Mouse (Mus musculus): ENCODE results near the gene Zc2hc1b. TPM values are rescaled to one million over a fixed set of nuclear protein-coding genes. Genes with fewer than 3 reads are reported as not detected.
"Not testable (repeated sequence)": the region's sequence is repeated elsewhere in the genome, so short reads cannot be mapped to it uniquely, and the experiment has no call there.

The Zc2hc1b gene
- polyA plus RNA-seq, 1 experiment from 2014 or later: not detected

GRCm38 (mm10) chr10:13209061-13209460, 31.2 kb upstream of the Zc2hc1b start:
- Histone ChIP-seq H3K27me3 (ENCODE audit: control insufficient read depth, insufficient read depth, low read depth, low read length) (no peaks in the 10 kb centered on the region), H3K9me3 (replicated peaks; ENCODE audit: control insufficient read depth, low read length, poor library complexity, severe bottlenecking) (no peaks in the 10 kb centered on the region), H3K4me3 (ENCODE audit: low read depth, low read length) (no peak overlapping the region), H3K9ac (ENCODE audit: low read depth, low read length) (no peak overlapping the region), H3K4me1 (ENCODE audit: control insufficient read depth, insufficient read depth, low read length) (no peaks in the 10 kb centered on the region), H3K27ac (ENCODE audit: low read length) (no peak overlapping the region), H3K36me3 (ENCODE audit: control insufficient read depth, insufficient read depth, low read length) (no peaks in the 10 kb centered on the region), H3K4me2 (ENCODE audit: low read length) (no peak overlapping the region)
- WGBS: 92% methylated on average over 4 of the region's 4 CpGs
- ATAC-seq: no peak

- no peak for ATAC-seq
- H3K4me2 ChIP-seq (ENCODE audit: low read length): no peak overlapping the region
- no peaks in the 10 kb centered on the region for H3K36me3 ChIP-seq (ENCODE audit: control insufficient read depth, insufficient read depth, low read length)
- H3K4me3 ChIP-seq (ENCODE audit: low read depth, low read length): no peak overlapping the region
- H3K9me3 ChIP-seq (replicated peaks; ENCODE audit: control insufficient read depth, low read length, poor library complexity, severe bottlenecking): no peaks in the 10 kb centered on the region
- 95% methylated on average over 6 of the region's 6 CpGs for WGBS
- no peak overlapping the region for H3K9ac ChIP-seq (ENCODE audit: low read depth, low read length)
- H3K27me3 ChIP-seq (ENCODE audit: control insufficient read depth, insufficient read depth, low read depth, low read length): no peaks in the 10 kb centered on the region
- H3K27ac ChIP-seq (ENCODE audit: low read length): no peak overlapping the region
- no peaks in the 10 kb centered on the region for H3K4me1 ChIP-seq (ENCODE audit: control insufficient read depth, insufficient read depth, low read length)
Observed at GRCm38 (mm10) chr10:13201741-13202293, 24.0 kb upstream of the Zc2hc1b start.

GRCm38 (mm10) chr10:13200862-13201261, 23.0 kb upstream of the Zc2hc1b start:
- WGBS: 93% methylated on average over 3 of the region's 3 CpGs
- no peak for ATAC-seq

GRCm38 (mm10) chr10:13199234-13199633, 21.4 kb upstream of the Zc2hc1b start:
- no peak for ATAC-seq
- Histone ChIP-seq H3K4me2 (ENCODE audit: low read length) (no peak overlapping the region), H3K4me1 (ENCODE audit: control insufficient read depth, insufficient read depth, low read length) (no peaks in the 10 kb centered on the region), H3K4me3 (ENCODE audit: low read depth, low read length) (no peak overlapping the region), H3K9ac (ENCODE audit: low read depth, low read length) (no peak overlapping the region), H3K9me3 (replicated peaks; ENCODE audit: control insufficient read depth, low read length, poor library complexity, severe bottlenecking) (no peaks in the 10 kb centered on the region), H3K36me3 (ENCODE audit: control insufficient read depth, insufficient read depth, low read length) (no peaks in the 10 kb centered on the region), H3K27me3 (ENCODE audit: control insufficient read depth, insufficient read depth, low read depth, low read length) (no peaks in the 10 kb centered on the region), H3K27ac (ENCODE audit: low read length) (no peak overlapping the region)
- 100% methylated on average over 1 of the region's 1 CpGs for WGBS

More at GRCm38 (mm10) chr10:13200862-13201261, 23.0 kb upstream of the Zc2hc1b start:
- Histone ChIP-seq H3K9me3 (replicated peaks; ENCODE audit: control insufficient read depth, low read length, poor library complexity, severe bottlenecking) (no peaks in the 10 kb centered on the region), H3K4me3 (ENCODE audit: low read depth, low read length) (no peak overlapping the region), H3K9ac (ENCODE audit: low read depth, low read length) (no peak overlapping the region), H3K27ac (ENCODE audit: low read length) (no peak overlapping the region), H3K27me3 (ENCODE audit: control insufficient read depth, insufficient read depth, low read depth, low read length) (no peaks in the 10 kb centered on the region), H3K4me2 (ENCODE audit: low read length) (no peak overlapping the region), H3K36me3 (ENCODE audit: control insufficient read depth, insufficient read depth, low read length) (no peaks in the 10 kb centered on the region), H3K4me1 (ENCODE audit: control insufficient read depth, insufficient read depth, low read length) (no peaks in the 10 kb centered on the region)

- Histone ChIP-seq H3K4me2 (ENCODE audit: low read length) (no peak overlapping the region), H3K36me3 (ENCODE audit: control insufficient read depth, insufficient read depth, low read length) (no peaks in the 10 kb centered on the region), H3K4me1 (ENCODE audit: control insufficient read depth, insufficient read depth, low read length) (peaks cover 5% of the 10 kb centered on the region), H3K27me3 (ENCODE audit: control insufficient read depth, insufficient read depth, low read depth, low read length) (no peaks in the 10 kb centered on the region), H3K9ac (ENCODE audit: low read depth, low read length) (no peak overlapping the region), H3K9me3 (replicated peaks; ENCODE audit: control insufficient read depth, low read length, poor library complexity, severe bottlenecking) (no peaks in the 10 kb centered on the region), H3K4me3 (ENCODE audit: low read depth, low read length) (no peak overlapping the region), H3K27ac (ENCODE audit: low read length) (no peak overlapping the region)
- WGBS: 78% methylated on average over 8 of the region's 8 CpGs
- ATAC-seq: no peak
Observed at GRCm38 (mm10) chr10:13196872-13197507, 19.2 kb upstream of the Zc2hc1b start.

- not testable (repeated sequence) for H3K4me1 ChIP-seq (ENCODE audit: control insufficient read depth, insufficient read depth, low read length); H3K27ac ChIP-seq (ENCODE audit: low read length); H3K27me3 ChIP-seq (ENCODE audit: control insufficient read depth, insufficient read depth, low read depth, low read length); H3K9me3 ChIP-seq (replicated peaks; ENCODE audit: control insufficient read depth, low read length, poor library complexity, severe bottlenecking); H3K9ac ChIP-seq (ENCODE audit: low read depth, low read length)
- H3K4me2 ChIP-seq (ENCODE audit: low read length): peak overlapping the region; percentile 73
- ATAC-seq: peak; percentile 34
- peaks cover 11% of the 10 kb centered on the region; the same call in 1 of the 2 replicates for H3K36me3 ChIP-seq (ENCODE audit: control insufficient read depth, insufficient read depth, low read length)
- peak overlapping the region; percentile 93 for H3K4me3 ChIP-seq (ENCODE audit: low read depth, low read length)
- WGBS: 91% methylated on average over 7 of the region's 7 CpGs
Observed at GRCm38 (mm10) chr10:13193496-13193895, 15.7 kb upstream of the Zc2hc1b start.

GRCm38 (mm10) chr10:13192731-13193351, 15.0 kb upstream of the Zc2hc1b start, which contains the start of gene Ltv1:
Ltv1 (minus strand) TSS chr10:13193168.
- 0% methylated on average over 43 of the region's 43 CpGs for WGBS
- H3K9ac ChIP-seq (ENCODE audit: low read depth, low read length): peak within 1 kb of the TSS; percentile 84
- H3K27me3 ChIP-seq (ENCODE audit: control insufficient read depth, insufficient read depth, low read depth, low read length): no peaks in the 10 kb centered on the region
- H3K9me3 ChIP-seq (replicated peaks; ENCODE audit: control insufficient read depth, low read length, poor library complexity, severe bottlenecking): no peaks in the 10 kb centered on the region
- peak within 1 kb of the TSS; percentile 73 for H3K4me2 ChIP-seq (ENCODE audit: low read length)
- peak within 1 kb of the TSS; percentile 65; the same call in 1 of the 2 replicates for H3K27ac ChIP-seq (ENCODE audit: low read length)
- H3K36me3 ChIP-seq (ENCODE audit: control insufficient read depth, insufficient read depth, low read length): peaks cover 14% of the 10 kb centered on the region
- H3K4me1 ChIP-seq (ENCODE audit: control insufficient read depth, insufficient read depth, low read length): peaks cover 7% of the 10 kb centered on the region
- H3K4me3 ChIP-seq (ENCODE audit: low read depth, low read length): peak within 1 kb of the TSS; percentile 93
- ATAC-seq: peak; percentile 100

- H3K4me1 ChIP-seq (ENCODE audit: control insufficient read depth, insufficient read depth, low read length): peaks cover 7% of the 10 kb centered on the region
- no peak overlapping the region for H3K27ac ChIP-seq (ENCODE audit: low read length)
- WGBS: 95% methylated on average over 5 of the region's 5 CpGs
- H3K36me3 ChIP-seq (ENCODE audit: control insufficient read depth, insufficient read depth, low read length): peaks cover 29% of the 10 kb centered on the region
- H3K9ac ChIP-seq (ENCODE audit: low read depth, low read length): no peak overlapping the region
- H3K9me3 ChIP-seq (replicated peaks; ENCODE audit: control insufficient read depth, low read length, poor library complexity, severe bottlenecking): no peaks in the 10 kb centered on the region
- H3K4me2 ChIP-seq (ENCODE audit: low read length): no peak overlapping the region
- ATAC-seq: no peak
- H3K4me3 ChIP-seq (ENCODE audit: low read depth, low read length): no peak overlapping the region
- no peaks in the 10 kb centered on the region for H3K27me3 ChIP-seq (ENCODE audit: control insufficient read depth, insufficient read depth, low read depth, low read length)
Observed at GRCm38 (mm10) chr10:13189881-13190280, 12.1 kb upstream of the Zc2hc1b start.

- H3K36me3 ChIP-seq (ENCODE audit: control insufficient read depth, insufficient read depth, low read length): peaks cover 39% of the 10 kb centered on the region
- no peak overlapping the region for H3K4me3 ChIP-seq (ENCODE audit: low read depth, low read length)
- H3K27ac ChIP-seq (ENCODE audit: low read length): no peak overlapping the region
- H3K9ac ChIP-seq (ENCODE audit: low read depth, low read length): no peak overlapping the region
- H3K4me1 ChIP-seq (ENCODE audit: control insufficient read depth, insufficient read depth, low read length): no peaks in the 10 kb centered on the region
- H3K4me2 ChIP-seq (ENCODE audit: low read length): no peak overlapping the region
- WGBS: 96% methylated on average over 3 of the region's 3 CpGs
- no peaks in the 10 kb centered on the region for H3K27me3 ChIP-seq (ENCODE audit: control insufficient read depth, insufficient read depth, low read depth, low read length)
- ATAC-seq: no peak
- H3K9me3 ChIP-seq (replicated peaks; ENCODE audit: control insufficient read depth, low read length, poor library complexity, severe bottlenecking): no peaks in the 10 kb centered on the region
Observed at GRCm38 (mm10) chr10:13186754-13187153, 8.9 kb upstream of the Zc2hc1b start.

Measured in midbrain, embryonic 16.5 days (tissue).